Comparison of ENCODE assay signal across 9 mouse cellular contexts in genomic region chr8:10977742-10978376, GRCm38 (mm10). TPM values are rescaled to one million over a fixed set of nuclear protein-coding genes. Genes with fewer than 3 reads are reported as not detected.
A peak's percentile ranks its signal among the peaks of the same experiment; 100 is the strongest.
DNase-seq lines count a peak whose midpoint lies in the region; ATAC-seq lines count a peak whose summit lies in the region.
"Had no signal": no experiment of that assay in that cellular context is flagged by ENCODE, and none has a peak within 500 bp of the region (broad histone marks: within the 10 kb centered on the region; RNA-seq: fewer than 3 reads in every experiment).

No protein-coding gene starts in this region.

- WGBS in forebrain, embryonic 10.5 days: 70% methylated on average over 7 of the region's 7 CpGs
- WGBS in forebrain, embryonic 12.5 days: 65% methylated on average over 7 of the region's 7 CpGs
- WGBS in neural tube, embryonic 13.5 days: 62% methylated on average over 7 of the region's 7 CpGs
- 49% methylated on average over 7 of the region's 7 CpGs for WGBS in liver, embryonic 15.5 days (ENCODE audit: insufficient replicate concordance)

- no peak overlapping the region for H3K4me3 ChIP-seq in forebrain, embryonic 10.5 days
- H3K4me3 ChIP-seq in forebrain, embryonic 12.5 days (replicated peaks): no peak overlapping the region
- H3K4me3 ChIP-seq in neural tube, embryonic 13.5 days: no peak overlapping the region
- no peak overlapping the region for H3K4me3 ChIP-seq in liver, embryonic 15.5 days (replicated peaks)

- peaks cover 41% of the 10 kb centered on the region for H3K27me3 ChIP-seq in forebrain, embryonic 10.5 days (ENCODE audit: poor library complexity, severe bottlenecking)
- peaks cover 29% of the 10 kb centered on the region for H3K27me3 ChIP-seq in forebrain, embryonic 12.5 days
- no peaks in the 10 kb centered on the region for H3K27me3 ChIP-seq in neural tube, embryonic 13.5 days
- H3K27me3 ChIP-seq in liver, embryonic 15.5 days: no peaks in the 10 kb centered on the region
- H3K27me3 ChIP-seq: CH12.LX had no signal

- peaks cover 67% of the 10 kb centered on the region for H3K4me1 ChIP-seq in forebrain, embryonic 10.5 days
- H3K4me1 ChIP-seq in forebrain, embryonic 12.5 days: peaks cover 57% of the 10 kb centered on the region
- peaks cover 41% of the 10 kb centered on the region for H3K4me1 ChIP-seq in neural tube, embryonic 13.5 days (replicated peaks)
- peaks cover 68% of the 10 kb centered on the region for H3K4me1 ChIP-seq in liver, embryonic 15.5 days (replicated peaks)

- no peaks in the 10 kb centered on the region for H3K9me3 ChIP-seq in forebrain, embryonic 10.5 days
- H3K9me3 ChIP-seq in forebrain, embryonic 12.5 days: no peaks in the 10 kb centered on the region
- no peaks in the 10 kb centered on the region for H3K9me3 ChIP-seq in neural tube, embryonic 13.5 days
- no peaks in the 10 kb centered on the region for H3K9me3 ChIP-seq in liver, embryonic 15.5 days (replicated peaks)

- no peak overlapping the region for H3K9ac ChIP-seq in forebrain, embryonic 12.5 days
- no peak overlapping the region for H3K9ac ChIP-seq in neural tube, embryonic 13.5 days
- H3K9ac ChIP-seq in liver, embryonic 15.5 days: no peak overlapping the region

- no peak overlapping the region for H3K4me2 ChIP-seq in forebrain, embryonic 12.5 days
- H3K4me2 ChIP-seq in neural tube, embryonic 13.5 days: no peak overlapping the region
- 0 out of 2 replicates have a peak overlapping the region, but pooled peaks have one; percentile 30 for H3K4me2 ChIP-seq in liver, embryonic 15.5 days

- no peak for DNase-seq in forebrain, embryonic 10.5 days (ENCODE audit: extremely low spot score, low spot score)
- DNase-seq in neural tube, embryonic 10.5 days (ENCODE audit: extremely low spot score, low spot score): no peak
- peak; percentile 52 for DNase-seq in yolk sac, embryonic 10.5 days (ENCODE audit: low spot score)
- DNase-seq in adrenal gland, postnatal 36 days: no peak

- ATAC-seq in forebrain, embryonic 12.5 days (ENCODE audit: low FRiP score): no peak
- ATAC-seq in neural tube, embryonic 13.5 days (ENCODE audit: low read depth): no peak
- ATAC-seq in liver, embryonic 15.5 days (ENCODE audit: insufficient read depth): peak; percentile 45
- ATAC-seq in inflammation-experienced regulatory T-cells, adult 6 months: no peak

- peak overlapping the region; percentile 71 for H3K27ac ChIP-seq in forebrain, embryonic 10.5 days
- H3K27ac ChIP-seq in forebrain, embryonic 12.5 days: no peak overlapping the region
- peak overlapping the region; percentile 29; the same call in 1 of the 2 replicates for H3K27ac ChIP-seq in neural tube, embryonic 13.5 days (replicated peaks)
- H3K27ac ChIP-seq in liver, embryonic 15.5 days (replicated peaks): no peak overlapping the region

- H3K36me3 ChIP-seq in forebrain, embryonic 10.5 days (replicated peaks): no peaks in the 10 kb centered on the region
- H3K36me3 ChIP-seq in forebrain, embryonic 12.5 days (replicated peaks): no peaks in the 10 kb centered on the region
- no peaks in the 10 kb centered on the region for H3K36me3 ChIP-seq in neural tube, embryonic 13.5 days
- no peaks in the 10 kb centered on the region for H3K36me3 ChIP-seq in liver, embryonic 15.5 days (replicated peaks)

RNA-seq across cellular contexts. Expression of gene Irs2, which starts 30.4 kb away (rescaled TPM):
- 5.7 and 6.1 TPM in 2 replicates for polyA plus RNA-seq in forebrain, embryonic 10.5 days (2016; fragmentation: Nextera tagmentation; extraction: Ambion mirVana)
- polyA plus RNA-seq in forebrain, embryonic 12.5 days (2016; fragmentation: Nextera tagmentation; extraction: Ambion mirVana): 5.0 and 6.5 TPM in 2 replicates
- polyA plus RNA-seq in neural tube, embryonic 13.5 days (2015; fragmentation: Nextera tagmentation; extraction: Ambion mirVana): 5.6 and 6.6 TPM in 2 replicates
- 4.0 and 5.2 TPM in 2 replicates for polyA plus RNA-seq in liver, embryonic 15.5 days (2015; fragmentation: Nextera tagmentation; extraction: Ambion mirVana)
- 10 to 100 TPM; 47.4 to 60.1 TPM for total RNA-seq in adrenal gland, postnatal 36 days (2021)
- polyA plus RNA-seq in inflammation-experienced regulatory T-cells, adult 6 months (2017; shearing (Covaris generic)): under 1 TPM in 2 of 3 experiments, not detected in 1; 0.72 to 0.73 TPM

Comparison
In these comparisons a context has a peak if more than half of its experiments do, and no peak if none do; other contexts are left out.
1. H3K27ac ChIP-seq: peak in forebrain, embryonic 10.5 days (single experiment) and neural tube, embryonic 13.5 days (single experiment); none in forebrain, embryonic 12.5 days (single experiment) and liver, embryonic 15.5 days (single experiment).